Mouse (Mus musculus) hindlimb bud, embryonic 11.5 days (tissue): Measurements from ENCODE around the gene Rapgef3.

Experiments
- DNase-seq: peaks from one replicate; pipeline ENCODE4 v3.0.0-alpha.2; 2012; ENCODE audit warnings: low read depth, low spot score; ENCODE audit errors: extremely low spot score

The Rapgef3 gene

DNA sequence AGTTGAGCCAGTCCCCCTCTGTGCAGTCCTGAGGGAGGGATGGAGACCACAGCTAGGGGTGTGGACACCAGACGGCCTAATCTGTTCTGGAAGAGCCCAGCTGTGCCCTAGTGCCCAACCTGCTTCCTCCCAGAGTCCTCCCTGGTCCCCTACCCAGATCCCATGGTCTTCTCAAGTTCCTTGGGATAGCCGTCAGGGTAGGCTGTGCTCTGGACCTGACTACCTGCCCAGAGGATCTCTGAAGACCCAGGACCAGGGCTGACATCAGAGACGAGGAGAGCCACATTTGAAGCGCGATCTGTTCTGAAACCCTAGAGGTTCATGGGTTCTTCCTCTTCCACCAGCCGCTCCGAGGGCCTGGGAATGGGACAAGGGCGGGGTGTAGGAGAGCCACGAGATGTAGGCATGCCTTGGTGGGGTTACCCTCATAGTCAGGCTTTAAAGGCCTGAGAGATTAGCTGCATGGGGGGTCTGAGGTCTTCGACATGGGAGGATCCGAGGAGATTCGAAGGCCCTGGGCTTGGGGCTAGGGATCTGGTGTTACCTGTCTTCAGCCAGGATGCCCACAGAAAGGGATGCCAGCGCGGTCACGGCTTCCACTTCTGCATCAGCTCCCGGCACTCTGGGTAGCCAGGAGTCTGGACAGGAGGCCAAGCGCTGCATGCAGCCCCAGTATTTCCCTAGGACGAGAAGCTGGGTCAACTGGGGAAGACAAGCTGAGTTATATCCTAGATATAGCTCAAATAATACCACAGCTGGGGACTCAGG lies 25.8 kb upstream of the Rapgef3 start:
- DNase-seq = no peak

DNA sequence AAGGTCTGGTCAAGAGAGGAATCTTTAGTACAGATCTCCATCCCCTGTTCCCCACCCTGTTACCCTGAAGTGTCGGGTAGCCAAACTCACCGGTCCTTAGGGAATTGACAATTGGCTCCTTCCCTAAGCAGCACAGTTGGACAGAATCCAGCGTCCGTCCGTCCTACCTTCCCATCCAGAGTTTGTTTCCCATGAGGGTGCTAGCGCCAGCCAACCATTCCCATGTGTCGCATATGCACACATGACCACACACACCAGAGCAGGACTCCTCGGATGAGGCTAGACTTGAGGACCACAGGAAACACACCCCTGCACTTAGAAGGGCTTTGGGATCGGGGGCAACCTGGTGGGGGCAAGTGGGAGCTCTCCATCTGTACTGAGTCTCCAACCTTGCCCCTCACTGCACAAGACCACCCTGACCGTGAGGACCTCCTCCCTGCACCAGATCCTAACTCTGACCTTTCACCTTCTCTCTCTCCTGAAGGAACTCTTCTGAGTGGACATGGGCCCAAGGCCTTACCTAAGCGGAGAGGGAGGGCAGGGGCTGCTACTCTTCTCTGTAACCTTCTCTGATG lies 23.4 kb upstream of the Rapgef3 start:
- no peak for DNase-seq

DNA sequence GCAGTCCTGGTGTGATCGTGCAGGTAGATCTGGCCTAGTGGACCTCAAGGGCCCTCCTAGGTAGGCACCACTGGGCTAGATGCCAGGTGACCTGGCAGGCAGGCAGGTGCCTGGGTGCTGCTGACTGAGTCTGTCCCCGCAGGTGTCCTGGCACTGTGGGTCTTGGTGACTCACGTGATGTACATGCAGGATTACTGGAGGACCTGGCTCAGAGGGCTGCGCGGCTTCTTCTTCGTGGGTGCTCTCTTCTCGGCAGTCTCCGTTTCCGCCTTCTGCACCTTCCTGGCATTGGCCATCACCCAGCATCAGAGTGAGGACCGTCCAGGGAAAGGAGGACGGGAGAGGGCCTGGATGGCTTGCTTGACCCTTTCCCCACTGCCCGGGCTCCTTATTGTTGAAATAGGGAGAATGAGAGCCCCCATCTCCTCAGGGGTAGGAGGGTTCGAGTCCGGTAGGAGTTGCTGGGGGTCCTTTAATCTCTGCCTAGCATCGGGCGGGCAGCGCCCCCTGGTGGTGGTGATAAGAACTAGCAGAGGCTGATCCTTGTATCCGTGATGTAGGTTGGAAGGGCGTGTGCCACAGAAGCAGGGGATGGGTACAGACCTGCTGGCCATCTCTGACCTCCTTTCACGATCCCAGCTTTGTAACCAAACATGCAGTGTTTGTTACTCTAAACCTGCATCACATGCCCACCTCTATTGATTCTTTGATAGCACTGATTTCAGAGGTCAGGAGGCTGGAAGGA lies 22.2 kb upstream of the Rapgef3 start:
- no peak for DNase-seq

DNA sequence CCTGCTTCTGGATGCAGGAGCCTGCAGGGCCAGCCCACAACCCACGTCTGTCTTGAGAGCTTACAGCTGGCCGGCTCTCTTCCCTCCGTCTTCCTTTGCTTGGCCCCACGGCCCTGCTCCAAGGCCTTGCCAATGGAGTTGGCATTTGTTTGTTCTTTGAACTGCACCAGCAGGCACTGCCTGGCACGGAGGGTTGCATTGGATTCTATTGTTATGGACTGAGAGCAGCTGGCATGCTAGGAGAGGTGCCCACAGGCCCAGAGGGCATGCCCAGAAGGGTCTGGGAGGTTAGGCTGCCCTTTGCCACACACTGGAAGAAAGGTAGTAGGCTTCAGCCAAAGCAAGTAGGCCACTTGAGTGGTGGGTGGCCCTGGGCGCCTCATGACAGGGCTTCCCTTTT lies 21.0 kb upstream of the Rapgef3 start:
- DNase-seq = no peak

DNA sequence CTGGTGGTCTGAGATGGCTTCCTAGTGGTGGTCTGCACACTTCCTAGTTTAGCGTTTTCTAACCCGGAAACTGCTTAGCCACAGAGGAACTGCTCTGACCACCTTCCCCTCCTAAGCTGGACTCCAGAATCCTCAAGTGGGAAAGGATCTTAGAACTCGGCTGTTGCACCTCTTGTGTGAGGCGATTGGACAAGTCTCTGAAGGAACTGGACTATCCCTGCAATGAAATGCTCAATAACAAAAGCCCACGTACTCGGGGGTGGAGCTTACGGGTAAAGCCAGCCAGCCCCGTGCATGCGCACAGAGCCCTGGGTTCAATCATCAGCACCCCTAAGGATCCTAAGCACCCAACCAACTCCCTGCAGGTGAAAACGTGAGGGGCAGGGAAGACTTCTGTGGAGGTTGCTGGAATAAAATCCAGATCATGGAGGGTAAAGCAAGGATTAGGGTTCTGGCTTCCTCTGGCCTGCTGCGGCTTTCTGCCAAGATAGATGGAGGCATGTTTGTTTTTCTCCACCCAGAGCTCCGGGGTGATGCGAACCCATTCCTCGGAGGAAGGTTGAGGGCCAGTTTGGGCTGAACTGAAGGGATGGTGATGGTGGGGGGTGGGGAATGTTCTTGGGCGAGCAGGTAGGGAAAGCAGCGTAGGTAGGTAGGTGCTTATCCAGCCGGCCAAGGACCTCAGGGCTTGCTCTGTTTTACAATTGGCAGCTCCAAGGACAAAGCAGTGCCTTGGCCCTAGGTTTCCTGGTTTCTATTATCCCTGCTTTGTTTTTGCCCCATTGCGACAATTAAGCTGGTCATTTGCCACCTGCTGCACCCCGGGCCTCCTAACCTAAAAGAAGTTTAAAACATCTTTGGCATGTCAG lies 20.3 kb upstream of the Rapgef3 start:
- no peak for DNase-seq

DNA sequence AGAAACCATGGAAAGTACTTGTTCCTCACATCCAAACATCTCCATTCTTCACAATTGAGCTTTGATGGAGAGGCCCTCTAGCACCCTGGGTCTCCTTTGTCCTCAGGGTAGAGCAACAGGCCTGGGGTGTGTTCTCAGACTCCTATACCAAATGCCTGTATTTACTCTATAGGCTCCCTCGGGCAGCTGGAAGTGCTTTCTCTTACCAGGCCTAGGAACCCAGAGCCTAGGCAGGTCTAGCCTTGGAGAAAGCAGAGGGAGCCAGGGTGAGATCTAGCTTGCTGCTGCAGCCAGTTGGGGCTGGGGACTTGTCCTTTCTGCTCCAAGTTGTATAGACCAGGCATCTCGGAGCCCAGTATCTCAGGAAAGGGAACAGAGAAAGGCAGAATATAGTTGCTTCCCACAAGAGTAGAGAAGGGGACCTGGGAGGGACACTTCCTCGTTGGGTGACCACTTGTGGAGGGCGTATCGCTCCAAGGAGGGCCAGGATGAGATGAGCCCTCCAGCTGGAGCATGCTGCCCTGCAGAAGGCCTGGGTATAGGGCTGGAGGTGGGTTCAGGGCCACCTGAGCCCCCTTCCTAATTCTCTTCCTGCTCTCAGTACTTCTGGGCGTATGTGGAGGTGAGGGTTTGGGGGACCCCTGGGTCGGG lies 19.5 kb upstream of the Rapgef3 start:
- DNase-seq = no peak

DNA sequence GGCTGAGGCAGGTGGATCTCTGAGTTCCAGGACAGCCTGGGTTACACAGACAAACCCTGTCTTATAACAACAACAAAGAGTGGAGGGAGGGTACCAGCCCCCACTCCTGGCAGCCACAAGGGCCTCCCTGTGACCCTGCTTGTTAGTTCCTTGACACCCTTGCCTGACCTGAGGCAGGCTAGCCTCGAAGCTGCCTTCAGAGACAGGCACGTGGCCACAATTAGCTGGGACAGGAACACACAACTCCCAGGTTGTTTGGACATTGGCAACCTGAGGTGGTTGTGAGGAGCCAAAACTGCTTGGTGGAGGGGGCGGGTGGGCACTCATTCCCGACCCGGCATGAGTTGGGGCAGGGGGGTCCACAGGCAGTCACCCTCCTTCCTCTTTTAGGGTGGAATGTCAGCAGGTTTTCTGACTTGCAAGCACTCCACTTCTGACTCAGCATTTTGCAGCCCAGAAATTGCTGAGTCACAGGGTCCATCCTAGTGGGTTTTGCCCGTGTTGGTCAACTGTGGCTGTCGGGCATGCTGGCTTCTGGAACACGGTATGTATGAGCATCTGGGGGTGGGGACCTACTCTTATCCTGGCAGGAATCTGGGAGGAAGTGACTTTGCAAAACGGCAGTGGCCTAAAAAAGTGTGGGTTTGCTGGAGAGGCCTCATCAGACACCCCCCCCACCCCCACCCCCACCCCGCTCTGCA lies 18.8 kb upstream of the Rapgef3 start:
- DNase-seq = no peak

DNA sequence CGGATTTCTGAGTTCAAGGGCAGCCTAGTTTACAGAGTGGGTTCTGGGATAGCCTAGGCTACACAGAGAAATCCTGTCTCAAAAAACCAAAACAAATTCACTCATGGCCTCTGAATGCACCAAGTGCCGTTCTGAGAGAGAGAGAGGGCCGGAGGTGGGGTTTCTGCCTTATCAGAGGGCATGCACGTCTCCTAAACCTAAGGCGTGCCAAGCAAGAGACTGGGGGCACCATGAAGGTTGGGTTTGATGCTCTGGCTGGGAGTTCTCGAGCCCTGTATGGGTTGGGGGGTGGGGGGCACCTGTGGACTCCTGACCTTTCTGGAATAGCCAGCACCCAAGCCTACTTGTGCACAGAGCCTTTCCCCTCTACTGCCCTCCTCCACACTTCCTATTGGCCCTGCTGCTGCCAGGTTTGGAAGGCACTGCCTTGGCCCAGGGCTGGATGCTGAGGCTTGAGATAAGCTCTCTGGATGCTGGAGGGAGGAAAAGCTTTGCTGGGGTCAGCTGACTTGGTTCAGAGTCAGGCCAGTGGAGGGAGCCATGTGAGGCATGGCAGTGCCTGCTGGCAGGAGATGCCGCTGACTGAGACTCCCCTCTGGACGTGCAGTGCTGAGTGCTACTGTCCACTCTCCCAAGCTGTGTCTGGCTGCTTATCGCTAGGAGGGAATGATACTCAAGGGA lies 18.1 kb upstream of the Rapgef3 start:
- DNase-seq = no peak

DNA sequence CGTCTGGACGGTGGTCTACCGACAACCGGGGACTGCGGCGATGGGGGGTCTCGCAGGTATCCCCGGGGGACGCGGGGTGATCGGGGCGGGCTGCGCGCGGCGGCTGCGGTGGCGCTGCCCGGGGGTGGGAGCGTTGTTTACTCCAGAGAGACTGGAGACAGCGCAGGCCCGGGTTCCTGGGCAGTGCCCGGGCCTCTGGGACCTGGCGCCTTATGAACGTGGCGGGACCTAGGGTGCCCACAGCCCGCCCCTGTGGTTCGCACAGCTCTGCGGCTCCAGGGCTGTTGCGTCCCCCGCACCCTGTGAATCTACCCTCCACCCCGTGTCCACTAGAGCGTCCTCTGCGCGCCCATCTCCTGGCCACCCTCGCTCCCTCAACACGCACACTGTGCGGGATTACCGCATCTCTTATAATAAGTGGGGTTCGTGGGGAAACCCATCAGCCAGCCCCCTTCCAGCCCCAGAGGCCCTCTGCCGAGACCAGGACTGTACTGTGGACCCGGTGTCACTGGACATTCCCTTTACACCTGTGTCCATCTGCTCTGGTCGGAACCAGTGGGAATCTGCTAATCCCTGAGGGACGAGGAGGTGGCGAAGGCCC lies 16.9 kb upstream of the Rapgef3 start:
- no peak for DNase-seq

DNA sequence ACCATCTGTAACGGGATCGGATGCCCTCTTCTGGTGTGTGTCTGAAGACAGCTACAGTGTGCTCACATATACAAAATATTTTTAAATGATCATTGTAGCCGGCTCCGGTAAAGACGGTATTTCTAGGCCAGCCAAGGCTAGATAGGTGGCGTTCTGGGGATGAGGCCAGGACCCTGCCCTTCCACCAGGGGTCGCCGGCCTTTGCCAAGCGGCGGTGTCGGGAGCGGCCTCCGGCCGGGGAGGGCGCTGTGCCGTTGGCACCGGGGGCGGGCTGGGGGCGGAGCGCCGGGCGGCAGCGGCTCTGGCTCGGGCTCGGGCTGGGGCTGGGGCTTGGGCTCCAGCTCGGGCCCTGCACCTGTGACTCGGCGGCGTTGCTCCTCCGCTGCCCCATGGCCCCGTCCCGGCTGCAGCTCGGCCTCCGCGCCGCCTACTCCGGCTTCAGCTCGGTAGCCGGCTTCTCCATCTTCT lies 16.4 kb upstream of the Rapgef3 start:
- no peak for DNase-seq

DNA sequence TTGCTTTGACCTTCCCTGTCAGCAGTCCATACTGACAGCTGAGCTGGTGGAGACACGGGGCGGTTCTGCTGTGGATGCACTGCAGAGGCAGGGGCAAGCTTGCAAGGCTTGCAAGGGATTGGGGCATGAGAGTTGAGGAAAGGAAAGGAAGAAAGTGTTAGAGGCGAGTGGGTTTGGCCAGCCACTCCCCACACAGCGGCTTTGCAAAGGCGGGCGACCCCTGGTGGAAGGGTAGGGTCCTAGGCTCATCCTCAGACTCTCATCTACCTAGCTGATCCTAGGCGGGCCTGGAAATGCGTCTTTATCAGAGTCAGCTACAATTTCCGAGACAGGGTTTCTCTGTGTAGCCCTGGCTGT lies 15.0 kb upstream of the Rapgef3 start:
- DNase-seq = no peak

DNA sequence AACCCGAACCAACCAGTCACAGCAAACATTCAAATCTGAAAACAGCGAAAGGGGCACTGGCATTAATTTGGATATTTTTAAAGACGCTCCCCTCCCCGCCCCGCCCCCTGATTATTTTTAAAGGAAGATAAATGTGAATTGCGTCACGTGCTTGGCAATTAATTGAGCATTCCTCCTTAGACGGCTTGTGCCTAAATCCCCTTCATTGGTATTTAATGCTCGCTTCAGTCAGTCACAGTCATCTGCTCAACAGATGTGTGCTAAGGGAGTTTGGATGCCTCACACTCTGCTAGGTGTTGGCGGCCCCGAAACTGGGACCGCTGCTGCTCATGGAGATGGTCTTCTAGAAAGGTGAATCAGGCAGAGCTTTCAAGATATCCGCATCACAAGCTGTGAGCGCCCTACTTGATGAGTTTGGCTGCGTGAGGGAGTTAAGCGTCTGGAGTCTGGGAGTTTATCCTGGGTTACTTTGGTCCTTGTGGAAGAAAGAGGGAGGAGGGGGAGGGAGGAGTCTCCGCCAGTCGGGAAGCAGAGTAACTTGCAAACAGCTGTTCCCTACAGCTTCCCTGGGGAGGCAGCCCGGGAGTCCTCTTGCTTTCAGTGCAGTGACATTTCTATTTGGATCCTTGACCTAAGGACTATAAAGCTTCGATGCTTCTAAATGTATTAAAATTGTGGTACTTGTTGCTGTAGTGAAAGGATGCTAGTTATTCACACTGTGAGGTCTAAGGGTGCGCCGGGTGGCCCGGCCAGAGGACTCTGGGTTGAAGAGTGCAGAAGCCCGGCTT lies 14.4 kb upstream of the Rapgef3 start:
- no peak for DNase-seq

DNA sequence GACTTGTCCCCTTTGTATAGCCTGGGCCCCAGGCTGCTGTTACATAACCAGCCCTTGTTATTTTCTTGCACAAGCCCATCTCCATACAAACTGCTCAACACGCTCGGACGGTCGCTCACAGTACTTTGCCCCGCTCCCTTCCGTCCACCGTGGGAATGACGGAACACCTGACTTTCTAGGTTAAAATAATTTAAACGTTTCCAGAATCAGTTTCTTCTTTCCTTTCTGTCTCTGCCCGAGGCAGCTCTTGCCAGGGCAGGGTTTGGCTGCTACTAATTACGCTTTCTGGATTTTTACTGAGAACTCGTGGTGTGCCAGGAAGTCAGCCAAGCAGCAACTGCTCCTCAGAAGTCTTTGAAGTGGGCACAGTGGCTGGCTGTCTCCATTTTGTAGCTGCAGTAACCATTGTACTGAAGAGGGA lies 12.8 kb upstream of the Rapgef3 start:
- no peak for DNase-seq

DNA sequence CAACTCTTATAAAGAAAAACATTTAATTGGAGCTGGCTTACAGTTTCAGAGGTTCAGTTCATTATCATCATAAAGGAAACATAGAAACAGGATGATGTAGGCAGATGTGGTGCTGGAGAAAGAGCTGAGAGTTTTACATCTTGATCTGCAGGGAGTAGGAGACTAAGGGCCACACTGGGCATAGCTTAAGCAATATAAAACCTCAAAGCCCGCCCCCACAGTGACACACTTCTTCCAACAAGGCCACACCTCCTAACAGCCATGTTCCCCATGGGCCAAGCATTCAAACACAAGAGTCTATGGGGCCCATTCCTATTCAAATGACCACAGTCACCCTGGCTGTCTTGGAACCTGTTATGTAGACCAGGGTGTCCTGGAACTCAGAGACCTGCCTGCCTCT lies 11.8 kb upstream of the Rapgef3 start:
- no peak for DNase-seq

DNA sequence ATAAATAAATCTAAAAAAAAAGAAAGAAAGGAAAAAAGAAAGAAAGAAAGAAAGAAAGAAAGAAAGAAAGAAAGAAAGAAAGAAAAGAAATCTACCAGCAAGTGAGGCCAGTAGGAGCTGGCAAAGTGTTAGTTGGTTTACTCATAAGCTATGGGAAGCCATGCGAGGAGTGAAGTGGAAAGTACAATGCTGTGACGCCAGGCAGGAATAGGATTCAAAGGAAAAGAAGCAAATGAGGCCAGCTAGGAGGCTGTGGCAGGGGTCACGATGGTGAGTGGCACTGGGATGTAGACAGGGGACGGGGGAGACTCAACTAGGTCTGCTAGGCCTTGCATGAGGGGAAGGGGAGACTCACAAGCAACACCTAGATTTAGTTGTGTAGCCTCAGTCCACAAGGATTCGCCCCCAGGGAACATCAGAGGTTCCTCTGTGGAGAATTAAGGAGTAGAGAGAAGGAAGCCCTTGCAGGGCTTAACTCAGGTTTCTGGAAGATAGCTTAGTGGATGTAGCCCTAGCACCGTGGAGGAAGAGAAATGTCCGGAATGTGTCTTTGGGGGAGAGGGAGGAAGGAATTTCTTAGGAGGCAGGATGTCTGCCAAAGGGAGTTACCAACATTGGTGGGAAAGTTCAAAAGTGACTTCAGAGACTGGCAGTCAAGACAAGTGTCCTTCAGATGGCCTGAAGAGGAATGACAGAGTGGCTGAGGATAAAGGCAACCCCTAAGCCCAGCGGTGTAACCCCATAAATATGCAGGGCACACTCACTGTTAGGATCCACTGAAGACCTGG lies 10.7 kb upstream of the Rapgef3 start, which contains the start of gene Slc48a1:
TSS of gene Slc48a1 (plus strand) at position 210 of the 788 bp plus-strand sequence.
- no peak for DNase-seq

DNA sequence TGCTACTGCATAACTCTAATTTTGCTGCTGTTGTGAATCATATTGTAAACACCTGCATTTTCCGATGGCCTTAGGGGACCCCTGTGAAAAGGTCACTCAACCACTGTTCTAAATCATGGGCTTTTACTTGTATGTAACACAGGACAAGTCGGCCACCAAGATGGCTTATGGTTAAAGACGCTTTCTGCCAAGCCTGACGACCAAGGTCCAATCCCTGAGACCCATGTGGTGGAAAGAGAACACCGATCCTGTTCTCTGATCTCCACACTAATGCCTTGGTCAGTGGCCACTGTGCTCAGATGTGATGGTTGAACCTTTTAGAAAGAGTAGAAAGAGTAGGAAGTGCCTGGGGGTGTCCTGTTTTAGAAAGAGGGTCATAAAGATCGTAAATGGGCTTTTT lies 9.1 kb upstream of the Rapgef3 start:
- no peak for DNase-seq

DNA sequence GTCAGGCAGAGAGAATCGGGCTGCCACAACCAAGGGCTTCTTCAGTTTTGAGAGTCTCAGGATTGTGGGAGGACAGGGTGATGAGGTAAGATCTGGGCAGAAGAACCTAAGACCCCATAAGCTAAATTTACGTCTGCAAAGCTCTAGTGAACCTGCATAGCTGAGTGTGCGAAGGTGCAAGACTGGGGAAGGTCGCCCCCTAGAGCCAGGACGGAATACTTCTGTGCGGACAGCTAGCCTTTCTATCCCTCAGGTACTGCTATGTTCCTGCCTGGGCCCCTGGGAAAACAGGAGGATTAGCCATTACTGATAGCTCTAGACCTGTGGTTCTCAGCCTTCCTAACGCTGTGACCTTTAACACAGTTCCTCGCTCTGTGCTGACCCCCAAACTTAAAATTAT lies 8.7 kb upstream of the Rapgef3 start:
- DNase-seq = no peak
